Mouse (Mus musculus) stomach, embryonic 14.5 days (tissue): ENCODE data around the gene Hist1h2ag. TPM values are rescaled to one million over a fixed set of nuclear protein-coding genes. Genes with fewer than 3 reads are reported as not detected.
"Not testable (repeated sequence)": the region's sequence is repeated elsewhere in the genome, so short reads cannot be mapped to it uniquely, and the experiment has no call there.

Source experiments
- ATAC-seq: fragments of 200-750 bp; cut with Nextera tagmentation; 2 replicates; pipeline ENCODE4 v1.8.0; 2017; ENCODE audit warnings: low read depth, moderate TSS enrichment; ENCODE audit not compliant: insufficient number of reproducible peaks, insufficient read depth, low FRiP score
- H3K27ac ChIP-seq: fragments of 300-500 bp; sonication (generic); 2 replicates; pipeline ENCODE4 v1.5.1; 2014; ENCODE audit warnings: mild to moderate bottlenecking, low read length, moderate library complexity, mixed read lengths
- H3K27me3 ChIP-seq: fragments of 300-500 bp; sonication (generic); 2 replicates; pipeline ENCODE4 v1.6.1; 2014; ENCODE audit warnings: low read length, control low read depth, mixed read lengths; ENCODE audit not compliant: control insufficient read depth, insufficient read depth
- H3K36me3 ChIP-seq: fragments of 300-500 bp; sonication (generic); 2 replicates; pipeline ENCODE4 v1.6.1; 2014; ENCODE audit warnings: mild to moderate bottlenecking, control low read depth, low read length, moderate library complexity, mixed read lengths; ENCODE audit not compliant: control insufficient read depth, insufficient read depth
- H3K4me1 ChIP-seq: fragments of 300-500 bp; sonication (generic); 2 replicates; pipeline ENCODE4 v1.6.1; 2014; ENCODE audit warnings: low read length, control low read depth, mixed read lengths; ENCODE audit not compliant: control insufficient read depth, insufficient read depth
- H3K4me2 ChIP-seq: fragments of 300-500 bp; sonication (generic); replicated peaks from 2 replicates; pipeline ENCODE4 v1.6.1; 2014; ENCODE audit warnings: low read depth, low read length, control low read depth
- H3K4me3 ChIP-seq: fragments of 300-500 bp; sonication (generic); 2 replicates; pipeline ENCODE4 v1.5.1; 2014; ENCODE audit warnings: low read depth, low read length, control low read depth
- H3K9ac ChIP-seq: fragments of 300-500 bp; sonication (generic); replicated peaks from 2 replicates; pipeline ENCODE4 v1.6.1; 2014; ENCODE audit warnings: low read depth, mild to moderate bottlenecking, control low read depth, low read length, moderate library complexity, mixed read lengths
- H3K9me3 ChIP-seq: fragments of 300-500 bp; sonication (generic); 2 replicates; pipeline ENCODE4 v1.6.1; 2016; ENCODE audit warnings: low read depth, low read length, control low read depth; ENCODE audit not compliant: control insufficient read depth
- WGBS: fragments of 180-500 bp; shearing (Covaris S2); extraction: QIAGEN DNeasy Blood & Tissue Kit; methylation state at CpG from one replicate; pipeline ENCODE4 v1.1.7; 2014; 5-methylcytosine and 5-hydroxymethylcytosine counted together
- polyA plus RNA-seq: library from polyadenylated mRNA; unstranded; fragments of >200 nt; fragmentation: Nextera tagmentation; extraction: Ambion mirVana; gene quantifications from 2 replicates; pipeline ENCODE4 v1.2.1, GENCODE M21; 2014

Hist1h2ag gene
- polyA plus RNA-seq, 1 experiment from 2014 or later = 54.9 TPM

DNA sequence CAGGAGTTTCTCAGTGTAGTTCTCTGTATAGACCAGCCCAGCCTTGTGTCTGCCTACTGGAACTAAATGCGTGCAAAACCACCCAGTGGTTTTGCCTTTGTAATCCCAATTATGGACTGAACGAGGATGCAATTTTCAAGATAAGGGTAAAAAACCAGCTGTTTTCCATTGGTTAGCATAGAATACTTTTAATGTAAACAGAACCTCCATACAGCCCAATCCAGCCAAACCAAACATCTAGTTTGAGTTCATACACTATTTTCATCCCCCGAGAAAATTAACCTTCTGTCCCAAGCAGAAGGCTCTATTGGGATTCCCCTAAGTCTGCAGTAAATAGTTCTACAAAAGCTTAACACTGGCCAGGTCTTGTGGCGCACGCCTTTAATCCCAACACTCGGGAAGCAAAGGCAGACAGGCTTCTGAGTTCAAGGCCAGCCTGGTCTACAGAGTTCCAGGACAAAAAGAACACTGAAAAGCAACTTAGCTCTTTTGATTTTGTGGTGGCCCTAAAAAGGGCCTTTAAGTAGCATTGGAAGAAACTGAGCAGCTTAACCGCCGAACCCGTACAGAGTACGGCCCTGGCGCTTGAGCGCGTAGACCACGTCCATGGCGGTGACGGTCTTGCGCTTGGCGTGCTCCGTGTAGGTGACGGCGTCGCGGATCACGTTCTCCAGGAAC, 2.1 kb downstream of the Hist1h2ag start:
- Histone ChIP-seq H3K27ac (peak overlapping the region; percentile 95), H3K4me3 (peak overlapping the region; percentile 40), H3K9me3 (no peaks in the 10 kb centered on the region), H3K4me1 (peaks cover 7% of the 10 kb centered on the region; the same call in 1 of the 2 replicates), H3K36me3 (no peaks in the 10 kb centered on the region), H3K27me3 (no peaks in the 10 kb centered on the region), H3K9ac (peak overlapping the region; percentile 43), H3K4me2 (peak overlapping the region; percentile 73)
- whole genome bisulfite sequencing = under 1% methylated on average over 20 of the region's 24 CpGs
- peak; percentile 2; the same call in 1 of the 2 replicates for ATAC-seq

- Histone ChIP-seq H3K27me3 (no peaks in the 10 kb centered on the region), H3K4me1 (peaks cover 7% of the 10 kb centered on the region; the same call in 1 of the 2 replicates), H3K4me2 (peak overlapping the region; percentile 73), H3K4me3 (peak overlapping the region; percentile 40), H3K9me3 (no peaks in the 10 kb centered on the region), H3K27ac (peak overlapping the region; percentile 95), H3K9ac (peak overlapping the region; percentile 43; the same call in 1 of the 2 replicates), H3K36me3 (no peaks in the 10 kb centered on the region)
- 6% methylated on average over 2 of the region's 2 CpGs for WGBS
- ATAC-seq = no peak
Measured at GRCm38 (mm10) chr13:22039951-22040463, 2.7 kb downstream of the Hist1h2ag start.

GRCm38 (mm10) chr13:22039364-22039763, 3.4 kb downstream of the Hist1h2ag start:
- H3K4me2 ChIP-seq = no peak overlapping the region
- 67% methylated on average over 5 of the region's 5 CpGs for WGBS
- no peak for ATAC-seq
- H3K9ac ChIP-seq = no peak overlapping the region
- peaks cover 7% of the 10 kb centered on the region; the same call in 1 of the 2 replicates for H3K4me1 ChIP-seq
- no peak overlapping the region for H3K27ac ChIP-seq
- H3K9me3 ChIP-seq = no peaks in the 10 kb centered on the region
- H3K36me3 ChIP-seq = no peaks in the 10 kb centered on the region
- H3K27me3 ChIP-seq = no peaks in the 10 kb centered on the region
- H3K4me3 ChIP-seq = no peak overlapping the region

GRCm38 (mm10) chr13:22037415-22037814, 5.3 kb downstream of the Hist1h2ag start:
- no peak overlapping the region for H3K4me3 ChIP-seq
- no peak overlapping the region; the same call in 1 of the 2 replicates for H3K4me2 ChIP-seq
- H3K9me3 ChIP-seq = no peaks in the 10 kb centered on the region
- peaks cover 7% of the 10 kb centered on the region; the same call in 1 of the 2 replicates for H3K4me1 ChIP-seq
- WGBS = 44% methylated on average over 2 of the region's 2 CpGs
- peak overlapping the region; percentile 87 for H3K27ac ChIP-seq
- H3K9ac ChIP-seq = no peak overlapping the region
- no peaks in the 10 kb centered on the region for H3K36me3 ChIP-seq
- ATAC-seq = no peak
- H3K27me3 ChIP-seq = no peaks in the 10 kb centered on the region

GRCm38 (mm10) chr13:22036986-22037385, 5.8 kb downstream of the Hist1h2ag start:
- H3K36me3 ChIP-seq = no peaks in the 10 kb centered on the region
- H3K27me3 ChIP-seq = no peaks in the 10 kb centered on the region
- no peak for ATAC-seq
- 58% methylated on average over 3 of the region's 3 CpGs for WGBS
- H3K4me1 ChIP-seq = peaks cover 7% of the 10 kb centered on the region; the same call in 1 of the 2 replicates
- peak overlapping the region; percentile 87 for H3K27ac ChIP-seq
- peak overlapping the region; percentile 28 for H3K9ac ChIP-seq
- peak overlapping the region; percentile 66 for H3K4me2 ChIP-seq
- peak overlapping the region; percentile 32 for H3K4me3 ChIP-seq
- H3K9me3 ChIP-seq = no peaks in the 10 kb centered on the region

GRCm38 (mm10) chr13:22036149-22036956, 6.4 kb downstream of the Hist1h2ag start:
- 3% methylated on average over 17 of the region's 23 CpGs for WGBS
- H3K4me2 ChIP-seq = peak overlapping the region; percentile 66
- no peaks in the 10 kb centered on the region for H3K9me3 ChIP-seq
- no peaks in the 10 kb centered on the region for H3K36me3 ChIP-seq
- H3K4me3 ChIP-seq = peak overlapping the region; percentile 32
- no peaks in the 10 kb centered on the region for H3K27me3 ChIP-seq
- ATAC-seq = peak; percentile 11; the same call in 1 of the 2 replicates
- peaks cover 7% of the 10 kb centered on the region; the same call in 1 of the 2 replicates for H3K4me1 ChIP-seq
- H3K27ac ChIP-seq = peak overlapping the region; percentile 87
- H3K9ac ChIP-seq = peak overlapping the region; percentile 28

GRCm38 (mm10) chr13:22035267-22036148, 7.2 kb downstream of the Hist1h2ag start, which contains the start of the genes Hist1h2ah and Hist1h2bk:
Gene Hist1h2ah, minus strand, starts transcription at chr13:22035568.
Gene Hist1h2bk, plus strand, starts transcription at chr13:22035870.
- WGBS = under 1% methylated on average over 21 of the region's 69 CpGs
- peak; percentile 98 for ATAC-seq
- H3K4me2 ChIP-seq = peak within 1 kb of the TSS; percentile 66
- H3K4me1 ChIP-seq, H3K27me3 ChIP-seq, H3K9me3 ChIP-seq, H3K36me3 ChIP-seq: not testable (repeated sequence)
- peak within 1 kb of the TSS; percentile 47 for H3K9ac ChIP-seq
- H3K27ac ChIP-seq = peak within 1 kb of the TSS; percentile 87
- H3K4me3 ChIP-seq = peak within 1 kb of the TSS; percentile 32
